Mouse (Mus musculus): ENCODE data around the gene Pus7. TPM values are rescaled to one million over a fixed set of nuclear protein-coding genes. Genes with fewer than 3 reads are reported as not detected.
A peak's percentile ranks its signal among the peaks of the same experiment; 100 is the strongest.
"Not testable (repeated sequence)": the region's sequence is repeated elsewhere in the genome, so short reads cannot be mapped to it uniquely, and the experiment has no call there.

Pus7 gene
- total RNA-seq, 2 experiments from 2014 or later, result 6.6 to 14.8 TPM

DNA sequence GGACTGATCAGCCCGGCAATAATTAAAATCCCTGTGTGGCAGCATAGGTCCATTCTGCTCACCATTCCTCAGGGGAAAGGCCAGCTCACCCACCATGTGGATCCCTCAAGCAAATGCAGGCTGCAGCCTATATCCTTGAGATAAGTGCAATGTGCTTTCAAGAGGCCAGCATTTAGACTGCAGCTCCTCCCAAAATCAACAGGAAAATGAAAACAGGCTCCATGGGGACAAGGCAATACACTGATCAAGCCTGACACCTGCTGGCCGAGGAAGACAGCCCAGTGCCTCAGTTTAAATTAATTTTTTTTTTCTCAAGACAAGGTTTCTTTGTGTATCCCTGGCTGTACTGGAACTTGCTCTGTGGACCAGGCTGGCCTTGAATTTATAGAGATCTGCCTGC is 24.9 kb downstream of the Pus7 start:
- no peak for ATAC-seq (replicated peaks; ENCODE audit: low FRiP score, poor library complexity, severe bottlenecking)

DNA sequence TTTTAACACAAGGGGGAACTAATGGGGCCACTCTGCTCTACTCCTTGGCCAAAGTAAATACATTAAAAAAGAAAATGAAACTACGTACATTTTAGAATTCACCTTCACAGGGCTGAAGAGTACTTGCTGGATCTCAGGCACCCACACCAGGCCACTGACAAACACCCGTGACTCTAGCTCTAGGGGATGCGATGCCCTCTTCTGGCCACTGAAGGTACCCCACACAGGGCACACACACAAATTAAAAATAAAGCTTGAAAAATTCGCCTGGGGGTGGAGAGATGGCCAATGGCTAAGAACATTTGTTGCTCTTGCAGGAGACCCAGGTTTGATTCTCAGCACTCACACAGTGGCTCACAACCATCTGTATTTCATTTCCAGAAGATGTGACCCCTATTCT is 27.1 kb downstream of the Pus7 start:
- no peak for ATAC-seq (replicated peaks; ENCODE audit: low FRiP score, poor library complexity, severe bottlenecking)

- no peak for ATAC-seq (replicated peaks; ENCODE audit: low FRiP score, poor library complexity, severe bottlenecking)
These were observed 27.9 kb downstream of the Pus7 start for GRCm38 (mm10) chr5:23755591-23755990.

- no peak for ATAC-seq (replicated peaks; ENCODE audit: low FRiP score, poor library complexity, severe bottlenecking)
These were observed 33.6 kb downstream of the Pus7 start for GRCm38 (mm10) chr5:23749882-23750281.

DNA sequence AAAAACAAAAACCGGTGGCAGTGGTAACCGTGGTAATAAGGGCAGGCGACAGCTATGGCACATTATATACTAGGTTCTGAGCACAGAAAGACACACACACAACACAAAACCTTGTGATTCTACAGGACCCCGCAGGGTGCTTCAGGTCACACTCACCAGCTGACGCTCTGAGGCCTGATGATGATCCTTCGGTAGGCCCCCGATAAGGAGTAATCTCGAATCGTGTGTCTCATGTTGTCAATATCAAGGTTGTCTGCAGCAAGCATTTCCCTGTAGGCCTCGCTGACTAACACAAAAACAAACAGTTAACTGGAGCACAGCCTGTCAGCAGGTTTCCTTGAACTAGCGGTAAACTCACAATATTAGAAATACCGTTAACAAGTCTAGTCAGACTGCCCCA is 40.2 kb downstream of the Pus7 start:
- ATAC-seq (replicated peaks; ENCODE audit: low FRiP score, poor library complexity, severe bottlenecking), result no peak

GRCm38 (mm10) chr5:23737111-23737510 is 46.4 kb downstream of the Pus7 start:
- ATAC-seq (replicated peaks; ENCODE audit: low FRiP score, poor library complexity, severe bottlenecking), result no peak

- ATAC-seq (replicated peaks; ENCODE audit: low FRiP score, poor library complexity, severe bottlenecking), result no peak
These were observed 47.1 kb downstream of the Pus7 start for GRCm38 (mm10) chr5:23736366-23736765.

DNA sequence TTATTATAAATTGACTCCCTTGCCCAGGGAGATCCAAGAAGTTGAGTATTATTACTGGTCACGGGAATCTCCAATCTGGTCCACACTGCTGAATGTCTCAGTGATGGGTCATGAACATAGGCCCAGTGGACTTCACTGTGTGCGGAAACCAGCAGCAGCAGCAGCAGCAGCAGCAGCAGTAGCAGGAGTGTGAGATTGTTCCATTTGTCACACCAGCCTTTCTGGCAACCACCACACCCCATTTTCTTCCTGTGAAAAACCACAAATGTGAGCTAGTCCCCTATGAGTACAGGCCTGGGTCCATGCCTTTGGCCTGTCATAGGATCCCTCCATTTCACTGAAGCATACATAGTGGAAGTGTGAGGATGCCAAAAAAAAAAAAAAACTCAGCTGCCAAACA is 61.6 kb downstream of the Pus7 start:
- no peak for ATAC-seq (replicated peaks; ENCODE audit: low FRiP score, poor library complexity, severe bottlenecking)

GRCm38 (mm10) chr5:23718881-23719328 is 64.6 kb downstream of the Pus7 start:
- no peak for ATAC-seq (replicated peaks; ENCODE audit: low FRiP score, poor library complexity, severe bottlenecking)

GRCm38 (mm10) chr5:23718182-23718534 is 65.4 kb downstream of the Pus7 start:
- no peak for ATAC-seq (replicated peaks; ENCODE audit: low FRiP score, poor library complexity, severe bottlenecking)

DNA sequence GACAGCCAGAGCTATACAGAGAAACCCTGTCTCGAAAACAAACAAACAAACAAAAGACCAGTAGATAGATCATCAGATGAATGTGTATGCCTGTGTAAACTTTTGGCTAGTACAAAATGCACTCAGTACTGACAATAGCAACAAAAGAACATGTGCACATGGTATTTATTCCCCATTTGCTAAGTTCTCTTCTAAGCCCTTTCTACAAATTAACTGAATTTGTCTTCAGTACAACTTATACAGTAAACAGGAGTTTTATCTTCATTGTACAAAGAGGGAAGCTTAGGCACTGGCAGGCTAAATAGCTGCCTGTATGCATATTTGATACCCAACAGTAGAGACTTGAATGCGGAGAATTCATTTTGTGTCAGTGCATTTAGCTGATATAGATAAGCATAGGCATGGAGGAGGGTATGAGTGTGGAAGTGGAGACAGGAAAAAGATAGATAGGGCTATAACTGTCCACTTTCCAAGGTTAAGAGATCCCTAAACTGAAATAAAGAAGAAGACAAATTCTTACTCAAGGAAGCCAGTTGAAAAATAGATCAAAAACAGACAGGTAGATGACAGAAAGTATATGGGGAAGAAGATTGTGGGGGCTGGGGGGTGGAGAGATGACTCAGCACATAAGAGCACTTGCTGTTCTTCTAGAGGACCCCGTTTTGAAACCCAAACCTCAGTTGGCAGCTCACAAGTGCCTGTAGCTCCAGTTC is 65.9 kb downstream of the Pus7 start:
- ATAC-seq (replicated peaks; ENCODE audit: low FRiP score, poor library complexity, severe bottlenecking), result no peak

GRCm38 (mm10) chr5:23713401-23714335 is 69.8 kb downstream of the Pus7 start:
- no peak for ATAC-seq (replicated peaks; ENCODE audit: low FRiP score, poor library complexity, severe bottlenecking)

DNA sequence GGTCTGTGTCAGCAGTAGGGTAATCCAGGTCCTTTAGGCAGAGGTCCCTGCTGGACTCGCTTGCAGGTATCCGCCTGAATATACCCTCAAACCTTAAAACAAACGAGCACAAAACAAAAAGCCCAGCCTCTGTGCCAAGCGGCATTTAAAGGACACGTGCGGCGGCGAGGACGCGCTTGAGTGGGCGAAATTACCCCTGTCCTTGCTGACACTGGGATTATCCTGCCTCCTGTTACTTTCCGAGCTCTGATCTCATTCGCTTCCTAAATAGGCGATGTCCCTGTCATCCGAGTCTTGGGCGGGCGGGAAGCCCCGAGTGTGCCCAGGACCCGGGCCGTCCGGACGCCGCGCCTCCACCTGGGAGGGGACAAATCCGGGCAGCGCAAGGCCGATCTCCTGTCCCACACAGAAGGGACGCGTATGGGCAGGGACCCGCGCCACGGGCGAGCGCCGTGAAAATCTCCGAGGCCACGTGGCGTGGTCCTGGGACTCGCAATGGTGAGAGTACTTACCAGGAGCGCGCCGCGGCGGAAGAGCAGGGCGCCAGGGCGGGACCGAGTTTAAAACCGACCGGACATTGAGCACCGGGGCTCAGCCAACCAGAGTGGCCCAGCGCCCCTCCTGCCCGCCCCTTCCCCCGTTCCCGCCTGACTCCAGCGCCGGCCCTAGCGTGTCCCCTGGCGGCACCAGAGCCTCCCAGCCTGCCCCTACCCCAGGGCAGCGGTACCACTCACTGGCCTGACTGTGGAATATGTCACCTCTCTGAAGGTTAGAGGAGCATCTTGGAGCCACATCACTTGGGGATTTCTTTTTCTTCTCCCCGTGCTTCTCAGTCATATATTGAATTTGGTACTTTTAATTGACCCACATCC is 71.1 kb downstream of the Pus7 start:
- peak; percentile 92 for ATAC-seq (replicated peaks; ENCODE audit: low FRiP score, poor library complexity, severe bottlenecking)

DNA sequence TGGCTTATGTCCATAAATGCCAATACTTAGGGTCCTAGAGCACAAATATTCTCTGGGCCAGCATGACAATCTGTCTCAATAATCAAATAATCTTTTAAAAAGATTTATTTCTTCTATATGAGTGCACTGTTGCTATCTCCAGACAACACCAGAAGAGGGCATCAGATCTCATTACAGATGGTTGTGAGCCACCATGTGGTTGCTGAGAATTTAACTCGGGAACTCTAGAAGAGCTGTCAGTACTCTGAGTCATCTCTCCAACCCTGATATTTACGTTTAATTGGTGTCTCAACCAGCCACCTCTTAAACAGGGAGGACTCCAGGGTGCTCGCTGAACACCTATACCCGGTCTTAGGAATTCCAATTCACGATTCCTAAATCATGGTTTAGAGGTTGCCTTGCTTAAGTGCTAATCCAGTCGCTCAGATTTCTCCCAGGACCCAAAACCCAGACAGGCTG is 71.8 kb downstream of the Pus7 start:
- ATAC-seq (replicated peaks; ENCODE audit: low FRiP score, poor library complexity, severe bottlenecking), result not testable (repeated sequence)

- ATAC-seq (replicated peaks; ENCODE audit: low FRiP score, poor library complexity, severe bottlenecking), result no peak
These were observed 72.3 kb downstream of the Pus7 start for GRCm38 (mm10) chr5:23711244-23711643.

- ATAC-seq (replicated peaks; ENCODE audit: low FRiP score, poor library complexity, severe bottlenecking), result no peak
These were observed 73.8 kb downstream of the Pus7 start for GRCm38 (mm10) chr5:23709661-23710060.

- not testable (repeated sequence) for ATAC-seq (replicated peaks; ENCODE audit: low FRiP score, poor library complexity, severe bottlenecking)
These were observed 76.6 kb downstream of the Pus7 start for GRCm38 (mm10) chr5:23706601-23707597.

- ATAC-seq (replicated peaks; ENCODE audit: low FRiP score, poor library complexity, severe bottlenecking), result no peak
These were observed 86.1 kb downstream of the Pus7 start for GRCm38 (mm10) chr5:23697457-23697856.
